Mouse (Mus musculus) retina, embryonic 14.5 days (tissue): ENCODE data around the gene Gm2174.
A peak's percentile ranks its signal among the peaks of the same experiment; 100 is the strongest.

ENCODE experiments used
- DNase-seq: peaks from one replicate; pipeline ENCODE4 v3.0.0-alpha.2; 2015; ENCODE audit warnings: low spot score

The Gm2174 gene

DNA sequence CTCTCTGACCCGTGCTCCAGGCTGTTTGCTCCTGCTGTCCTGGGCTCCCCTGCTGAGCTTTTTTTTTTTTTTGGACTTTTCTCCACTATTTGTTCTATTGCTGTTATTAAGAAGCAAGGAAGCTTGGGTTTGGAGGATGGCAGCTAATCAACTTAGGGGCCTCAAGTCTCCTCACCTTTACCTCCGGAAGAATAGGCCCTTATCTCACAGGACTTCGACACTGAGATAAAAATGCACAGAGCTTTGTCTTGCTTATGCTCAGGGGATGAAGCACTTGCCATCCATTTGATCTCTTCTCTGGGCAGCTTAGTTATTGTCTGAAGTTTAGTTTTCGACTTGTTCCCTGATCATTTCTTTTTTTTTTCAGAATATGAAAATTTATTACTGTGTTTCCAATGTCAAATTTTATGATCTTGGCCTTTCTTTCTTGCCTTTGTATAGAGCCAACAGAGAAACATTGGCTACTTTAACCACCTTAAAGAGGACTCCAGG lies at the start of gene Gm2174:
Gene Gm2174 (plus strand): TSS at position 442 of the 492 bp plus-strand sequence.
- no peak for DNase-seq

DNA sequence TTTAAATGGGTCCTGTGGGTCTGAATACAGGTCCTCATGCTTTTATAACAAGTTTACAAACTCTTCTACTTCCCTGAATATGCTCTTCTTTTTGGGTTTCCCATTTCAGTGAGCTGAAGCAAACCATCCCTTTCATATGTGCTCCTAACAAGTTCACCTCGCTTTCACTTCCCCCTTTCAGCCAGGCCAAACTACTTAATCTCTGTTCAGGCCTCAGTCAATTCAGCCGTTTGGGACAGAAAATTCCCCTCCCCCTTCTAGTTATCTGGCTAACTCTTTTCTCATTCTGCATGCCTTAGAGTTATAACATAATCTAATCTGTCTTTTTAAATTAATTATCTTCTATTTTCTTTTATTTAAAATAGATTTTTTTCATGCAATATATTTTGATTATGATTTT lies 43.1 kb upstream of the Gm2174 start:
- DNase-seq = no peak

DNA sequence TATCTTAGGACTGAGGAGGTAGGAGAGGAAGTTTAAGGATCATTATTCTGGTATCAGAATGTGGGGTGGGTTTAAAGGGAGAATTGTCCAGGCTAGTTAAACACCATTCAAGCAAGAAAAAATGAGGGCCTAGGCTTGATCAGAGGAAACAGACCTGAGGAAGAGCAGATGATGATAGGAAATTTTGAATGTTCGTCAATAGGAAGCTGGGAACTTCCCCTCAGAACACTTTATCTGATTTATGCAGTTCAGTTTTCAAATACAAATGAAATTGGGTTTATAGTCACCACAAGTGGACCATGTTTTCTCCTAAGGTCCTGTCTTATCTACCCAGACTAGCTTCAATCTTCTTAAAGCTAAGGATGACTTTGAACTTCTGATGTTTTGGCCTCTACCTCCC lies 42.3 kb upstream of the Gm2174 start:
- no peak for DNase-seq

DNA sequence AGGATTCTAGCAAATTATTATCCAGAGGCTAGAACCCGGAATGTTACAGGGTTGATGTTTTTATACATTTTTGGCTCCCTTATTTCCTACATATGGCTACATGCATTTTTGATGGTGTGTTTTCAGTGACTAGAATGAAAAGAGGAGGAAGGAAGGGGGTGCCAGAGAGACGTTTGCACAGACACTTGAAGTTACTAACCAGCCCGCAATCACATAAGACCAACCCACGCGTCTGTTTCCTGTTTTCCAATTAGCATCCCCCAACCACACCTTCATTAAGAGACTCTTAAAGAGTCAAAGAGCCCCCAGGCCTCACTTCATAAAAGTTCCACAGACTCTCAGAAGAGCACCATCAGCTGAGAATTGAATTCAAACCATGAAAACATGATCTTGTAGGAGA lies 41.6 kb upstream of the Gm2174 start:
- DNase-seq = no peak

DNA sequence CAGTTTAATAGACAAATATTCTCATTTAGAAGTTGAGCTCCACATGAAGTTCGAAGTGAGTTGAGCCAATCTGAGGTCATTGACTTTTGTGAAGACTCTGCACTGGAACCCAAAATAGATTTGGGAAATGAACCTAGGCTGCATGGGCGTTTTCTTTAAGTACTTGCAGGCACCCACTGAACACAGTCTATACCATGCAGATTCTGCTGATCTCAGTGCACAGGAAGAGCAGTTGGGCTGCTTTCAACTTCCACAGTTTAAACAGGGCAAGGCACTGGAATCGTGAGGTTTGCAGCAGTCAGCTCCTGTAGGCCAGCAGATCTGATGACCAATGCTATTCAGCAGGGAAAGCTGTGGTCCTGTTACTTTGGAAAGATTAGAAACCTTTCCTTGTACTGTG lies 31.5 kb upstream of the Gm2174 start:
- no peak for DNase-seq

DNA sequence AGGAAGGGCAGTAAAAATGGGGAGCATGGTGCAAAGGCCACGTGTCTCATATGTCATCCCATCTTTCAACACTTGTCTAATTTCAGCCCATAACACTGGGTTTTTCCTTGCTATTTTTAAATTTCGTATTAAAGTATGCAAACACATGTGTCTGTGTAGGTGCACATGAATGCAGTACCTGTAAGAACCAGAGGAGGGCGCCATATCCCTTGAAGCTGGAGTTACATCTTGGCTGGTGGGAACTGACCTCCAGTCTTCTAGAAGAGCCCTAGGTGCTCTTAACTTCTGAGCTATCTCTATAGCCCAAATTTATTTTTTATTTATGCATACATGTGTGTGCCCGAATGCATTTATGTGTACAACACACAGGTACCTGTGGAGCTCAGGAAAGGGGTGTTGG lies 30.2 kb upstream of the Gm2174 start:
- DNase-seq = no peak

DNA sequence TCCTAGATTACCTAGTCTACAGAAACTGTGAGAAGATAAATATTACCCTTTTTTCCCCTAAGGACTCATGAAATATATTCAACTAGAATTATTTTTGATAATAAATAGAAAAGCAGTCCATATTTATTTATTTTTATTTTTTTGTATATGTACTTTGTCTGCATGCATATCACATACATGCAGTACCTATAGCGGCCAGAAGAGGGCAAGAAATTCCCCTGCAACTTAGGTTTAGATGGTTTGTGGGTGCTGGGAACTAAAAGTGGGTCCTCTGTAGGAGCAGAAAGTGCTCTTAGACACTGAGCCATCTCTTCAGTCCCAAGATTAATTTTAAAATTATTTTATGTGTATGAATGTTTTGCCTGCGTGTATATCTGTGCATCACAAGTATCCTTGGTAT lies 17.2 kb upstream of the Gm2174 start:
- no peak for DNase-seq

DNA sequence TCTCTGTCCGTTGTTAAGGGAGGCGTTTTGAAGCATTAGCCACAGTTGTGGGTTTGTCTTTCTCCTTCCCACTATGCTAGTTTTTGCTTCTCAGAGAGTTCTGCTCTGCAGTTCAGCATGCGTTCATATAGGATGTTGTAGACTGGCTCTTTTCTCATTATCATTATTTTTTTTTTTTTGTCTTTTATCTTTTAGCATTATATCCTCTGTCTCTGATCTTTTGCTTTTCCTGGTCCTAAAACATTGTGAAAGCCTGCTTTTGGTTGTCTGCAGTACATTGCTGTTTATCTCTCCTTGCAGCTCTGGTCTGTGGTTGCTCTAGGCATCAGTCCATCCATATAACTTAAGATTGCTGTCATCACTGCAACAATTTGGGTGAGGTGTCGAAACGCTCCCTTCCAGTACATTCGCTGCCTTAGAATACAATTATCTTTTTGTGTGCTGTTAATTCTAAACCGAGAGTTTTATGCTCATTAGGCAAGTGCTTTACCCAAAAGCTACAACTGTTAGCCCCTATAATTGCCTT lies 11.9 kb upstream of the Gm2174 start:
- no peak for DNase-seq

DNA sequence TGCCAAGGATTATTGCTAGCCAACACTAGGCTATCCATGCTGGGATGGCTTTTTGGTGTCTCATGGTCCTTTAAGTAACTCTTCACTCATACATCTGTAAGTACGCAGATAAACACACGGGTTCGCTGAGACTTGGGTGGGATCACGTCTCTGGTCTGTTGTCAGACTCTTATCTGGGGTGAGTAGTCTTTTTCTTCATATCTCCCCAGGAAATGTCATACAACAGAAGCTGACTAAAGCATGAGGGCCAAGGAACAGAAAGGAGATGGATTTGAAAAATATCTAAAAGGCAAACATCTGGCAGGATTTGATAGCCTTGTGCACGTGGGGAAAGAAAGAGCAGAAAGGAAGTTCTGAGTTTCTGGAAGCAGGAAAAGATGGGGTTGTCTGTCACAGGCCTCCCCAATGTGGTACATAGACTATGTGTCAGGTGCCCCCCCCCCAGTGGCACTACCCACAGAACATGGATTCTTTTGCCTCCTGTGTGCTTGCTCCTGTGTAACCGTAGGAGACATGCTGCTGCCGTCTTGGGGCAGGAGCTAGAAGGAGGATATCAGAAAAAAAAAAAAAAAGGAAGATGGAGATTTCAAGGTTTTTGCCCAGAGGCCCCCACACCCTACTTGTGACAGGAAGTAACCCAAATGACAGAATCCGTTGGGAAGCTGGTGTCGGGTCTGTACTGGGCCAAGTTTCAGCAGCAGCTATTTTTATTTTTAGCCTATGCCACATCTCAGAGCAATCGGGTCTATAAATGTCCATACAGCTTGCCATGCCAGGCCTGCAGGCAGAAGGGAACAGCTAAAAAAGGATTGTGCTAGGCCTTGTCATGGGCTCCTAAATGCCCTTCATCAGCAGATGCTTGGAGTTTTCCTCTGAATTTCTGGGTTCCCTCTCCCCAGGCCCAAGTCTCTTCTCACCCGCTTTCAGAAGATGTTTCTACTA lies 1.0 kb upstream of the Gm2174 start:
- no peak for DNase-seq

DNA sequence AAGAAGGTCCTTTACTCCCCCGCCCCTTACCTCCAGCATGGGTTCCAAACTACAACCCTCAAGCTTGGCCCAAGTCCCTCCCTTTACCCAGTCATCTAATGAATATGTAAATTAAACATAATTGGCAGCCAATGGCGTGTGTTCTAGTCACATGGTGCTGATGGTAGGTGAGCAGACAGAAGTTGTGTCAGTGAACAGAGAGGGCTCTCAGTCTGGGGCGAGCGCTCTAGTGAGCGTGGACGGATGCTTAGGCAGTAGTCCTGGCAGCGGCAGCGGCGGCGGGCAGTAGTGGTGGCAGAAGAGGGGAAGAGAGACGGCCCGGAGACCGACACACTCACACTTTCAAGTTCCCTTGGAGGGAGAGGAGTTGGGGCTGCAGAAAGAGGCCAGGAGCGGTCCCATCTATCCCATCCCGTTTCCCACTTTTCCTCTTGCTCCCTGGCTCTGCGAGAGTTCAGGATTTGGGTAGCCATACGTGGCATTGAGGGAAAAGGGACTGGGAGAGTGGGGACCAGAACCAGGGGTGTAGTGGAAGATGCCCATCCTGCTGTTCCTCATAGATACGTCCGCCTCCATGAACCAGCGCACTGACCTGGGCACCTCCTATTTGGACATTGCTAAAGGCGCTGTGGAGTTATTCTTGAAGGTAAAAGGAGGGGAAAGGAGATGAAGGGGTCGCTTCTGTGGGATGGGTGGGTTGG lies 7.1 kb downstream of the Gm2174 start, which contains the start of gene Ints6l:
Gene Ints6l (plus strand): TSS at position 187 of the 701 bp plus-strand sequence.
- peak; percentile 83 for DNase-seq

DNA sequence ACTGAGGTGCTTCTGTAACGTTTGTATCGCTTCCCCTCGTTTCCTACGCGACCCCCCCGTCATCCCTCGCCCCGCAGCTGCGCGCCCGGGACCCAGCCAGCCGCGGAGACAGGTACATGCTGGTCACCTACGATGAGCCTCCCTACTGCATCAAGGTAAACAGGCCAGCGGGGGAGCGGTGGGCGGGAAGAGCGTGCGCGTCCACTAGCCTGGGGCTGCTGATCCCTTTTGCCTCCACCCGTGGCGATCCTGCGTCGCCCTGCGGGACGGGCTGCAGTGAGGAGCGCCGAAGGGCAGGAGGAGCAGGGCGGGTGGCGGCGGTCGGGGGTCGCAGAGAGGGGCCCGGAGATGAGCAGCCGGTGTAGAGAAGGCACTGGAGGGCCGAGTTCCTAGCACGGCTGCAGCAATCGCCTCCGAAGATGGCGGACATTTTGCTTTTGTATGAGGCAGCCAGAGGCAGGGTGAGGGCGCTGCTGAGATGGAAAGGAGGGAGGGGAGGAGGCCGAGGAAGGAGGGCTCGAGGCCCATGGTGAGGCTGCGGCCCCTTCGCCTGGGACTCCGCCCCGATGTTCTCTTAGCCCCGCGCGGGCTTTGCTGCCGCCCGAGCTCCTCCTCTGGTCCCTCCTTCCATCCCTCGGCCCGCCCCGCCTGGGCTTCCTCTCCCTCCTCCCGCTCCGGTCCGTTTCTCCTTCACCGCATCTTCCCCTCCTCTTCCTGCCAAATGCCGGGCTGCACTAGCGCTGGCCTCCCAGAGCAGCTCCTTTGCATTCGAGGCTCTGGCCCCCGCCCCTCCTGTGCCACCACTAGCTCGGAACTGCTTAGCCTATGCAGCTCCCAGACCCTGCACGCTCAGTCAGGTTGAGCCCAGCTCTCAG lies 7.8 kb downstream of the Gm2174 start:
- DNase-seq = peak; percentile 88

DNA sequence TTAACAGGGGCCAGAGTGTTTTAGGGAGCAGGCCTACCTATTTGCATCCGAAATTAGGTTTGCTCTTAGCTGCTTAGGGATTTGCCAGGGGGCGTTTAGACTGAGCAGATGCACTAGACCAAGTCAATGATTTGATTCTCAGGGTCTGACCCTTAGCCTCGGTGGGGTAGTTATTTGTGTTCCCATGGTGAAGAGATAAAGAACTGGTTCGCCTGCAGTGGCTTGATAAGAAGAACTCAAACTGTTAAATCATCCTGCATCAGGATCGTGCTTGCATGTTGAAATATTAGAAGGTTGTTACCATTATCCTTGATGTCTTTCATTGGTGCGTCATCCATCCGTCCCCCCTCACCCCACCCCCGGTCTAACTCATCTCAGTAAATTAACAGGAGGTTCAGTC lies 8.6 kb downstream of the Gm2174 start:
- no peak for DNase-seq

DNA sequence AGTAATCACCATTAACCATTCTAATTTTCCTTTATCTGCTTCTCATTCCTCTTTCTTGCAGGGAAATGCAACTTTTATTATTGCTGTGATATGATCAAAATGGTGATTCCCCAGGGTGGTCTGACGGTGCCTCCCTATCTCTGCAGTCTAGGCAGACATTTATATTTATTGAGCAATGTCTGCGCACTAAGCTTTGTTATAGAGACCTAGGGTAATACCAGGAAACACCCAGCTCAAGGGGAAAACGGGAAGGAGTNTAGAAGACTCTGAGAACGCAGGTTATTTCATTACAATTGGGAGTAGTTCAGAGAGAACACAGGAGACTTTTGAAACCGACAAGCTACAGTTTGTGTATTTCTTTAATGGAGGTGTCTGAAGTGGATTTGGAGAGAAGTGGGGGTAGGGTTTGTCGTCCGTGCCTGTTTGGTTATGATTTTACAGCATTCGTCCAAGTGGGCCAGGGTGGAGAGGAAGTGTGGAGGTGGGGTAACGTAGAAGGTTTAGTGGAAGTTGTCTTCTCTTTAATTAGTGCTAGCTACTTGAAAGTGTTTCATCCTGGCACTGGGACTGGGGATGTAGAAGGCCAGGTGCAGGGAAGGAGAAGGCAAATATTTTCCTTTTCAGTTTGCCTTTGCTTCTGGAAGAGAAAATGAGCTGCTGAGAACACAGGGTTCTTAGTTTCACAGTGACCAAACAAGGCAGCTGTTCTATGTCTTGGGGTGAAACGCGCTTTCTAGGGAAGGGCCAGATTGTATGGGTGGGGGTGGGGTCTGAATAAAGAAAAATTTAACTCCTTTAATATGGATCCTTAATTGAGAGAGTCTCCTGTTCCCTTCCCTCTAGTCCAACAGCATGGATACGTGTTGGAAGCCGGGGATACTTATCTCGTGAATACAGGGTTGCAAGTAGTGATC lies 14.5 kb downstream of the Gm2174 start:
- DNase-seq = no peak

DNA sequence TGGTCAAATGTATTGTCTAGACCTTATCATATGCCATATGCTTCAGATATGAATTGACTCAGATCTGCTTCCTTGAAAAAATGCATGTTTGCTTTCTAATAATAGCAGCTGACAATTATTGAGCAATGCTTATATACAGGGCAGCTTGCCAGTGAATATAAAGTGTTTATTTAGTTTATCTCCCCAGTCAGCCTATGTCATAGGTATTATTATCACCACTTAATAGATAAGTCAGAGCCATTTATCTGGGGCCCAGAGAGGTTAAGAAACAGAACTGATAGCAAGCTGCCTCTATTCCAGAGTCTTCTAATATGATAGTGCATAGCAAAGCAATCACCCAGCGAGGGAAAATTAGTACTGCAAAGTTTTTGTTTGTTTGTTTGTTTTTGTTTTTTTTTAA lies 17.1 kb downstream of the Gm2174 start:
- DNase-seq = no peak

DNA sequence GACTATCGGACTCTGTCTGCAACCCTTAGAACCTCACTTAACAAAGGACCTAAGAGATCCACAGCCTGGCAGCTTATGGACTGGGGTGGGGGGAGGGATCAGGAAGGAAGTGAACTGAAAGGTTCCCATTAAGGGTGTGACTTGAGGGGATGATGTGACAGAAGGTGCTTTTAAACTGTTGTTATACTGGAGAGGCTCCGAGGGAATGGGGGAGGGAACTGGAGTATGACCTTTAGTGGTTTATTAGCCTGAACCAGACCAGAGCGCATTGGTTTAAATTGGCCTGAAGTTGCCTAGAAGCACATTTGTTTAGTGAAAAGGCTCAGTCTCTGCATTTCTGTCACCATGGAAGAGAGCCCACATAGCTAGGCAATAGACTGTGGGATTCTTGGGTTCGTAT lies 19.9 kb downstream of the Gm2174 start:
- no peak for DNase-seq

DNA sequence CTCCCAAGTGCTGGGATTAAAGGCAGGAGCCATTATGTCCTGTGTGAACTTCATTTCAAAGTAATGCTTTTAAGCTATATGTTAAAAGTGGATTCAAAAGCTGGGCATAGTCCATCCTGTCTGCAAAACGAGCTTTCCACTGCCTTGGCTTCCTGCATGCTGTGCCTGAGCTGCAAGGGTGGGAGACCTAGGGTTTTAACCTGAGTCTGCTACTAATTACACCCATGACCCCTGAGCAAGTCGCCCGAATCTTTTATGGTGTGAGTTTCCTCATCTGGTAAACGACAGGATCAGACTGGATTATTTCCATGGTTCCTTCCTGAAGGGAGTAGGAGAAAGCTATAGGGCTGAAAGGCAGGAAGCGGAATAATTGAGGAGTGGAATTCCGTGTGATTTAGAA lies 20.7 kb downstream of the Gm2174 start:
- DNase-seq = no peak

DNA sequence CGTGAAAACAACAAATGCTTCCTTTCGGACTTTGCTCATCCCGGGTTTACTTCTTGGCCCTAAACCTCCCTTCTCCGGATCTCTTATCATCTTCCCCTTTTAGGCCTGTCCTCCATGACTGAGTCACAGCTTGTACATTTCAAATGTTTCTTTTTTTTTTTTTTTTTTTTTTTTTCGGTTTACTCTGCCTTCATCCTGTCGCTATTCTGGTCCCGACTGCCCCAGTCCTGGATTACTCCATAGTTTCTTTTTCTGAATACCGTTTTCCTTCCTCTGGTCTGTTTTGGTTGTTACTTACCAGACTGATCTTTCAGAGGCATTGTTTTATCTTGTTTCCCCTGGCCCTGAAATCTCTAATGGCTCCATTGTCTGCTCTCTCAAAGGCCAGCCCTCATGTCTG lies 26.3 kb downstream of the Gm2174 start:
- no peak for DNase-seq

DNA sequence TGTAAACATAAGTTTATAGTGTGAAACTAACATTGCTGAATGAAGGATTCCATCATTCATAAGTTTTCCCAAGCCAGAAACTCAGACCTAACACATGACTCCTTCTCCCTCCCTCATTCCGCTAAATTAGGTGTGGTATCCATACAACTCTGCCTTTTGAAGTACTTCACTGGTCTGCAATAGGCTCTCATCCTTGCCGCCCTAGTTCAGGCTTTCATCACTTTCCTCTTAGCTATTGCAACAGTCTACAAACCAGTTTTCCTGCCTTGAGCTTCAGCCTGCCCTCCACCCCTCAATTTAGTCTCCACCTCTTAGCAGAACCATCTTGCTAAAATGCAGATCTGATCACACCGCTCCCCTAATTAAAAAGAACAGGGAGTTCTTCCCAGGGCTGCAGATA lies 29.8 kb downstream of the Gm2174 start:
- DNase-seq = no peak

DNA sequence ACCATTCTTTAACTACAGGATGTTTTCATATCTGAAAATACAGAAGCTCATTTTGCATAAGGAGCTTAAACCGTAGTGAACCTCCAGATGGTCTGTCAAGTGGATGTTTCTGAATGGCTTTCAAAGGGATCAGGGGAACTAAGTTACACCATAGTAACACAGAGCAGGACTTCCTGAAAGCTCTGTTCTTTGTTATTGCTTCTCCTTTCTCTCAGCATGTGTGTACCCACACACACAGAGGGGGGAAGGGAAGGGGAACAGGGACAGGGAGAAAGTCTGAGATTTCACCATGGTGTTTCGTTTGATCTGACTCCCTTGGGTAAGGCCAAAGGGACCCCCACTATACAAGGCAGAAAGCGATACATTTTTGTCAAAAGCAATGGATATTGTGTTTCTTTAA lies 34.1 kb downstream of the Gm2174 start:
- DNase-seq = no peak

DNA sequence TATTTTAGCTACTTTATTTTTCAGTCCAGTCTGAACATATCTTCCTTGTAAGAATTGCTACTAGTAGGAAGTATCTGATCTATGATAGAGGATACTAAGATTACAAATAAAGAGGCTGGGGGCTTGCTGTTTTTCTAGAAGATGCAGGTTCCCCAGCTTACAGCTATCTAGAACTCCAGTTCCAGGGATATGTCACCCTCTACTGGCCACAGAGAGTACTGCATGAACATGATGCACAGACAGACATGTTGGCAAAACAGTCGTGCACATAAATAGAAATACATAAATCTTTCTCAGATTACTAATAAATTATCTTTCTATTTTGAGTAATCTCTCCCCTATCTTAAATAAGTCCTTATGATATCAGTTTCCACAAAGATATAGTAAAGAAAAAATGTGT lies 42.0 kb downstream of the Gm2174 start:
- DNase-seq = peak; percentile 82

DNA sequence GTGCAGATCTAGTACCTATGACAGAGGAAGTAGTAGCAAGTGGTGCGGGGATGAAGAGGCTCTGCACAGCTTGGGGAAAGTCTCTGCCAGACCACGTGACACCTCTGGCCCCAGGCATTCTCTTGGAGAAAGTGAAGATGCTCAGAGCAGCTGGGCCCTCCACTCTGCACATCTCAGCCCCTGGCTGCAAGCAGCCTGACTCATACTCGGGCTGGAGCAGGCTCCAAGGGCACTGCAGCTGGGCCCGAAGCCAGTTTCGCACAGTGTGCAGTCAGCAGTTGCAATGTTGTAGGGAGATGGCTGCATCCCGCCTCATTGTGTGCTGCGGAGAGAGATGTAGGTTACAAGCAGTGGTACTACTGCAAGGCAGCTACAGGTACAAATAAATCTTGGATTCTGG lies 49.5 kb downstream of the Gm2174 start:
- no peak for DNase-seq
